Mouse (Mus musculus): ENCODE data around the gene Gm20388.

- no peak for TF ChIP-seq TAL1 (IDR thresholded peaks at IDR 0.05; ENCODE audit: low read length)
- TF ChIP-seq GATA1 (IDR thresholded peaks at IDR 0.05; ENCODE audit: low read length), result no peak
Measured at GRCm38 (mm10) chr8:120393871-120394275, 483.2 kb downstream of the Gm20388 start.

Data from erythroblast, embryonic 14.5 days (primary cell).